Mouse (Mus musculus) small intestine, adult 2 months (tissue): ENCODE measurements around the gene Crip2.

Source experiments
- CTCF ChIP-seq: fragments of 200-500 bp; IDR thresholded peaks from 2 replicates; pipeline ENCODE4 v1.5.1; 2012; ENCODE audit warnings: low read depth, mild to moderate bottlenecking, control low read depth, inconsistent platforms, low read length, moderate library complexity, mixed read lengths; ENCODE audit not compliant: insufficient replicate concordance, insufficient read length; ENCODE audit errors: extremely low read depth
- POLR2A ChIP-seq: fragments of 200-500 bp; IDR thresholded peaks from 2 replicates; pipeline ENCODE4 v1.6.1; 2012; ENCODE audit warnings: low read depth, mild to moderate bottlenecking, control low read depth, inconsistent platforms, low read length, moderate library complexity

- TF ChIP-seq CTCF: no peak
- TF ChIP-seq POLR2A: no peak
These were observed 7.5 kb upstream of the Crip2 start for GRCm38 (mm10) chr12:113132567-113132966.
